Mouse (Mus musculus): Measurements from ENCODE around the gene Alkbh5.

GRCm38 (mm10) chr11:60492726-60493125, 43.5 kb upstream of the Alkbh5 start:
- no peak for TF ChIP-seq USF1 (IDR thresholded peaks at IDR 0.05; ENCODE audit: low read depth)
- no peak for TF ChIP-seq CTCF (IDR thresholded peaks at IDR 0.05; ENCODE audit: control insufficient read depth, insufficient read depth, insufficient read length)
- no peak for TF ChIP-seq MAX (IDR thresholded peaks at IDR 0.05)
